Mouse (Mus musculus): ENCODE measurements at regions not wholly inside any gene's neighbourhood (a gene's known extent, or its start where the extent isn't known, plus 50 kb on each side); places are given as distances from the start of the nearest gene placed in this dataset.
A peak's percentile ranks its signal among the peaks of the same experiment; 100 is the strongest.

GRCm38 (mm10) chr4:56080960-56081359 lies 548.7 kb upstream of the Klf4 start:
- no peak overlapping the region for H3K4me3 ChIP-seq
- no peaks in the 10 kb centered on the region for H3K36me3 ChIP-seq
- WGBS, result 55% methylated on average over 3 of the region's 3 CpGs
- no peaks in the 10 kb centered on the region for H3K4me1 ChIP-seq
- H3K27me3 ChIP-seq, result no peaks in the 10 kb centered on the region
- H3K4me2 ChIP-seq (replicated peaks), result no peak overlapping the region
- no peak overlapping the region for H3K9ac ChIP-seq
- no peak for ATAC-seq (ENCODE audit: low FRiP score, low read depth)
- H3K27ac ChIP-seq, result no peak overlapping the region
- no peaks in the 10 kb centered on the region for H3K9me3 ChIP-seq

- no peak for ATAC-seq (ENCODE audit: low FRiP score, low read depth)
- Histone ChIP-seq H3K4me1 (no peaks in the 10 kb centered on the region), H3K9ac (no peak overlapping the region), H3K4me3 (no peak overlapping the region), H3K36me3 (no peaks in the 10 kb centered on the region), H3K27me3 (no peaks in the 10 kb centered on the region), H3K9me3 (no peaks in the 10 kb centered on the region), H3K4me2 (replicated peaks) (no peak overlapping the region), H3K27ac (no peak overlapping the region)
- 84% methylated on average over 6 of the region's 6 CpGs for WGBS
These were observed 538.5 kb upstream of the Klf4 start for GRCm38 (mm10) chr4:56070664-56071334.

GRCm38 (mm10) chr4:56068859-56069258 lies 536.6 kb upstream of the Klf4 start:
- Histone ChIP-seq H3K9me3 (no peaks in the 10 kb centered on the region), H3K4me3 (no peak overlapping the region), H3K36me3 (no peaks in the 10 kb centered on the region), H3K4me2 (replicated peaks) (no peak overlapping the region), H3K9ac (no peak overlapping the region), H3K27ac (no peak overlapping the region), H3K4me1 (no peaks in the 10 kb centered on the region), H3K27me3 (no peaks in the 10 kb centered on the region)
- WGBS, result 91% methylated on average over 4 of the region's 4 CpGs
- ATAC-seq (ENCODE audit: low FRiP score, low read depth), result no peak

- Histone ChIP-seq H3K9ac (no peak overlapping the region), H3K4me3 (no peak overlapping the region), H3K27ac (no peak overlapping the region), H3K9me3 (no peaks in the 10 kb centered on the region), H3K27me3 (no peaks in the 10 kb centered on the region), H3K4me2 (replicated peaks) (no peak overlapping the region), H3K36me3 (no peaks in the 10 kb centered on the region), H3K4me1 (no peaks in the 10 kb centered on the region)
- 95% methylated on average over 4 of the region's 4 CpGs for WGBS
- ATAC-seq (ENCODE audit: low FRiP score, low read depth), result no peak
These were observed 532.4 kb upstream of the Klf4 start for GRCm38 (mm10) chr4:56064657-56065056.

- peak overlapping the region; percentile 28; the same call in 1 of the 2 replicates for H3K27ac ChIP-seq
- H3K9ac ChIP-seq, result no peak overlapping the region
- H3K4me3 ChIP-seq, result no peak overlapping the region
- no peaks in the 10 kb centered on the region for H3K27me3 ChIP-seq
- no peaks in the 10 kb centered on the region for H3K36me3 ChIP-seq
- no peak overlapping the region for H3K4me2 ChIP-seq (replicated peaks)
- H3K9me3 ChIP-seq, result no peaks in the 10 kb centered on the region
- ATAC-seq (ENCODE audit: low FRiP score, low read depth), result no peak
- WGBS, result 34% methylated on average over 6 of the region's 6 CpGs
- peaks cover 11% of the 10 kb centered on the region for H3K4me1 ChIP-seq
These were observed 519.6 kb upstream of the Klf4 start for GRCm38 (mm10) chr4:56051792-56052380.

GRCm38 (mm10) chr4:56039327-56039726 lies 507.1 kb upstream of the Klf4 start:
- ATAC-seq (ENCODE audit: low FRiP score, low read depth), result no peak
- Histone ChIP-seq H3K4me2 (replicated peaks) (no peak overlapping the region), H3K9me3 (no peaks in the 10 kb centered on the region), H3K4me1 (no peaks in the 10 kb centered on the region), H3K27me3 (no peaks in the 10 kb centered on the region), H3K9ac (no peak overlapping the region), H3K36me3 (no peaks in the 10 kb centered on the region), H3K4me3 (no peak overlapping the region), H3K27ac (no peak overlapping the region)
- 89% methylated on average over 4 of the region's 4 CpGs for WGBS

DNA sequence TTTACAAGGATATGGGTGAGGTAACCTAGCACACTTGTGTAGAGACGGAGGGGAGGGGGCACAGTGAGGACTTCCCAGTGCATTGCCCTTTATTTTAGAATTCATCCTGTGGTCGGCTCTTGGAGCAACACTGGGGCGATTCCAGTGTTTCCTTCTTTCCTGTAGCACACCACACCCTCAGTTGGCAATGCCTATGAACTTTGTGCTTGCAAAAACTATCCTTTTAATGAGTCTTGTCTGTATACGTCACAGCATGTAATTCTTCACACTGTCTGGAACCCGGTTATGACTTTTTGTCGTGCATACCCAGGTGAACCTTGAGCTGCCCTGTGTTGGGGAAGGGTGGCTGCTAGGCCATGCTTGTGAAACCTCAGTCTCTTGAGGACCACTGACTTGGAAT lies 504.1 kb upstream of the Klf4 start:
- Histone ChIP-seq H3K9me3 (no peaks in the 10 kb centered on the region), H3K4me3 (no peak overlapping the region), H3K9ac (no peak overlapping the region), H3K27me3 (no peaks in the 10 kb centered on the region), H3K27ac (no peak overlapping the region), H3K36me3 (no peaks in the 10 kb centered on the region), H3K4me1 (no peaks in the 10 kb centered on the region), H3K4me2 (replicated peaks) (no peak overlapping the region)
- no peak for ATAC-seq (ENCODE audit: low FRiP score, low read depth)
- 84% methylated on average over 6 of the region's 6 CpGs for WGBS

GRCm38 (mm10) chr4:56035543-56035942 lies 503.3 kb upstream of the Klf4 start:
- no peak for ATAC-seq (ENCODE audit: low FRiP score, low read depth)

DNA sequence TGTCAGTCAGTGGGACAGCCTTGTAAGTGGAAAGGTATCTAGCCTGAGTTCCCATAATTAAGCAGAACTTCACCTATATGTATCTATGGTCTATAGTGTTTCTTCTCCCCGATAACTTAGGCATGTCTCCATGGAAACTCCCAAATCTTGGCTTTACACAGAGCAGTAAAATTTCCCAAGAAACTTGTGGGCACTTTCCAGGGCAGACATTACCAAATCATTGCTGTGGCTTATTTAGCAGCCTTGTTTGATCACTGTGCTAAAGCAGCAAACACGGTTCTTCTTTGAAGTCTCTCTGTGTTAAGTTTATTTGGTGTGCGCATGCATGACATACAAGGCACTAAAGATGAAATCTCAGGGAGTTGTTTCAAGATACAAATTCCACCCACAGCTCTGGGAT lies 496.2 kb upstream of the Klf4 start:
- H3K27me3 ChIP-seq, result no peaks in the 10 kb centered on the region
- no peaks in the 10 kb centered on the region for H3K4me1 ChIP-seq
- H3K4me2 ChIP-seq (replicated peaks), result no peak overlapping the region
- H3K9ac ChIP-seq, result no peak overlapping the region
- H3K27ac ChIP-seq, result no peak overlapping the region
- no peak for ATAC-seq (ENCODE audit: low FRiP score, low read depth)
- H3K9me3 ChIP-seq, result no peaks in the 10 kb centered on the region
- no peak overlapping the region for H3K4me3 ChIP-seq
- no peaks in the 10 kb centered on the region for H3K36me3 ChIP-seq
- WGBS, result 76% methylated on average over 3 of the region's 3 CpGs

More at GRCm38 (mm10) chr4:56035543-56035942, 503.3 kb upstream of the Klf4 start:
- WGBS, result 69% methylated on average over 5 of the region's 5 CpGs
- no peak overlapping the region for H3K27ac ChIP-seq
- H3K9ac ChIP-seq, result no peak overlapping the region
- H3K4me1 ChIP-seq, result no peaks in the 10 kb centered on the region
- no peak overlapping the region for H3K4me3 ChIP-seq
- no peak overlapping the region for H3K4me2 ChIP-seq (replicated peaks)
- no peaks in the 10 kb centered on the region for H3K9me3 ChIP-seq
- no peaks in the 10 kb centered on the region for H3K27me3 ChIP-seq
- H3K36me3 ChIP-seq, result no peaks in the 10 kb centered on the region

GRCm38 (mm10) chr4:56027258-56027657 lies 495.0 kb upstream of the Klf4 start:
- Histone ChIP-seq H3K4me3 (no peak overlapping the region), H3K9me3 (no peaks in the 10 kb centered on the region), H3K4me2 (replicated peaks) (no peak overlapping the region), H3K9ac (no peak overlapping the region), H3K27ac (no peak overlapping the region), H3K4me1 (no peaks in the 10 kb centered on the region), H3K36me3 (no peaks in the 10 kb centered on the region), H3K27me3 (no peaks in the 10 kb centered on the region)
- no peak for ATAC-seq (ENCODE audit: low FRiP score, low read depth)
- WGBS, result 91% methylated on average over 6 of the region's 6 CpGs

- Histone ChIP-seq H3K4me3 (no peak overlapping the region), H3K27me3 (no peaks in the 10 kb centered on the region), H3K27ac (no peak overlapping the region), H3K9ac (no peak overlapping the region), H3K9me3 (no peaks in the 10 kb centered on the region), H3K4me2 (replicated peaks) (no peak overlapping the region), H3K4me1 (no peaks in the 10 kb centered on the region), H3K36me3 (no peaks in the 10 kb centered on the region)
- no peak for ATAC-seq (ENCODE audit: low FRiP score, low read depth)
These were observed 492.2 kb upstream of the Klf4 start for GRCm38 (mm10) chr4:56024478-56024877.

DNA sequence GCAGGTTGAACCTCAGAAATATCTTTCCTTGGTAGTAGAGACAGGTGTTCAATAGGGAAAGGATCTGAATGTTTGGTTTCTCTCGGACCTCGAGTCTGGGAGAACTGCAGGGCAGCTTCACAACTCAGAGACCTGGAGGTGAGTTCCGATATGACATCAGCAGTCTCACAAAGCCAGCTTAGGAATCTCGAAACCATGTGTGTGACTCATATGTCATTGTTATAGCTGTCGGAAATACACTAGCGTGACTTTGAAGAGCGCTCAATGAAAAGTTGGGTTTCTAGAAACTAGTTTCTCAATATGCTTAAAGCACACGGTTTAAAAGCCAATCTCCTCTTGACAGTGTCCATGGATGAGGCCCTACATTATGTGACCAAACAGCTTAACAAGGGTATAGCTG lies 485.9 kb upstream of the Klf4 start:
- H3K4me2 ChIP-seq (replicated peaks), result no peak overlapping the region
- 91% methylated on average over 8 of the region's 8 CpGs for WGBS
- H3K9me3 ChIP-seq, result no peaks in the 10 kb centered on the region
- H3K4me1 ChIP-seq, result no peaks in the 10 kb centered on the region
- no peaks in the 10 kb centered on the region for H3K36me3 ChIP-seq
- no peak overlapping the region for H3K4me3 ChIP-seq
- no peaks in the 10 kb centered on the region for H3K27me3 ChIP-seq
- H3K27ac ChIP-seq, result no peak overlapping the region
- H3K9ac ChIP-seq, result no peak overlapping the region
- no peak for ATAC-seq (ENCODE audit: low FRiP score, low read depth)

- no peak overlapping the region for H3K4me2 ChIP-seq (replicated peaks)
- H3K4me1 ChIP-seq, result no peaks in the 10 kb centered on the region
- no peaks in the 10 kb centered on the region for H3K9me3 ChIP-seq
- no peak overlapping the region for H3K27ac ChIP-seq
- no peak overlapping the region for H3K4me3 ChIP-seq
- H3K27me3 ChIP-seq, result no peaks in the 10 kb centered on the region
- no peak for ATAC-seq (ENCODE audit: low FRiP score, low read depth)
- WGBS, result 96% methylated on average over 7 of the region's 7 CpGs
- no peaks in the 10 kb centered on the region for H3K36me3 ChIP-seq
- no peak overlapping the region for H3K9ac ChIP-seq
These were observed 483.2 kb upstream of the Klf4 start for GRCm38 (mm10) chr4:56015481-56015880.

All from limb, embryonic 13.5 days (tissue).